Mouse (Mus musculus): ENCODE measurements at regions not wholly inside any gene's neighbourhood (a gene's known extent, or its start where the extent isn't known, plus 50 kb on each side); places are given as distances from the start of the nearest gene placed in this dataset.

DNA sequence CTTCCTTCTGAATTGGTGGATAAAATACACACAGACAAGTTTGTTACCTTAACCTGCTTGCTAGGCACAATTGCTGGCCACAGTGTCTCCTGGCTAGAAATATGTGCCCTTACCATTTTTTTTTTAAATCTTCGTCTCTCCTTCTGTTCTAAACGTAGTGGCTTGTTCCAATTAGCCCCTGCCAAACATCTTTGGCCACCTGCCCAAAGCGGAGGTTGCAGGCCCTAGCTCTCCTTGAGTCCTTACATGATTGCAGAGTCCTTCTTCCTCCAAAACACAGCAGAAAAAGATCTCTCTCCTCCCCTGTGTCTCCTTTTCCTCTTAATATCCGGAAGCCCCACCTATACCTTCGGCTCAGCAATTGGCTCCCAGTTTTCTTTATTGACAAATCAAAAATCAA, 986.8 kb downstream of the Robo2 start:
- Histone ChIP-seq H3K9ac (ENCODE audit: control insufficient read depth, low read depth, low read length, poor library complexity, severe bottlenecking) (no peak overlapping the region), H3K27ac (ENCODE audit: control insufficient read depth, low read depth, low read length) (no peak overlapping the region), H3K79me2 (ENCODE audit: control insufficient read depth, insufficient read depth, low read length, poor library complexity) (no peaks in the 10 kb centered on the region), H3K36me3 (ENCODE audit: control insufficient read depth in 1 of 2, insufficient read depth in 2 of 2, low read length in 2 of 2) (no peaks in the 10 kb centered on the region), H3K4me1 (ENCODE audit: control insufficient read depth in 1 of 2, insufficient read depth in 2 of 2, low read length in 2 of 2) (no peaks in the 10 kb centered on the region), H3K27me3 (ENCODE audit: control insufficient read depth in 1 of 2, insufficient read depth in 2 of 2, low read length in 2 of 2) (no peaks in the 10 kb centered on the region), H3K4me3 (ENCODE audit: control insufficient read depth in 1 of 2, insufficient read depth in 1 of 2, low read depth in 2 of 2, low read length in 2 of 2) (no peak overlapping the region), H3K9me3 (replicated peaks; ENCODE audit: insufficient read depth, low read length) (no peaks in the 10 kb centered on the region)
- TF ChIP-seq NELFE (IDR thresholded peaks at IDR 0.05; ENCODE audit: low read depth, low read length), result no peak
- no peak for DNase-seq (ENCODE audit: low read depth, low spot score)

- H3K9me3 ChIP-seq (replicated peaks; ENCODE audit: insufficient read depth, low read length), result no peaks in the 10 kb centered on the region
- H3K27me3 ChIP-seq (ENCODE audit: control insufficient read depth in 1 of 2, insufficient read depth in 2 of 2, low read length in 2 of 2), result no peaks in the 10 kb centered on the region
- no peaks in the 10 kb centered on the region for H3K36me3 ChIP-seq (ENCODE audit: control insufficient read depth in 1 of 2, insufficient read depth in 2 of 2, low read length in 2 of 2)
- H3K27ac ChIP-seq (ENCODE audit: control insufficient read depth, low read depth, low read length), result no peak overlapping the region
- TF ChIP-seq CTCF (IDR thresholded peaks at IDR 0.05 in 2 of 3, conservative IDR thresholded peaks at IDR 0.05 in 1 of 3; ENCODE audit: control insufficient read depth in 1 of 3, insufficient read depth in 1 of 3, low read depth in 2 of 3, low read length in 3 of 3, poor library complexity in 1 of 3, severe bottlenecking in 1 of 3) (no peak), SMC3 (IDR thresholded peaks at IDR 0.05; ENCODE audit: low read depth, low read length) (no peak), USF1 (IDR thresholded peaks at IDR 0.05; ENCODE audit: low read depth, low read length) (no peak), MXI1 (IDR thresholded peaks at IDR 0.05; ENCODE audit: low read depth, low read length) (no peak), MAFK (IDR thresholded peaks at IDR 0.05; ENCODE audit: borderline replicate concordance, low read depth, low read length) (no peak), HCFC1 (IDR thresholded peaks at IDR 0.05; ENCODE audit: low read depth, low read length) (no peak), NELFE (IDR thresholded peaks at IDR 0.05; ENCODE audit: low read depth, low read length) (no peak), ZNF384 (IDR thresholded peaks at IDR 0.05; ENCODE audit: low read depth, low read length) (no peak), JUND (IDR thresholded peaks at IDR 0.05; ENCODE audit: low read depth, low read length) (no peak), SIN3A (IDR thresholded peaks at IDR 0.05; ENCODE audit: low read length) (no peak)
- no peaks in the 10 kb centered on the region for H3K4me1 ChIP-seq (ENCODE audit: control insufficient read depth in 1 of 2, insufficient read depth in 2 of 2, low read length in 2 of 2)
- no peak for DNase-seq (ENCODE audit: low read depth, low spot score)
- H3K9ac ChIP-seq (ENCODE audit: control insufficient read depth, low read depth, low read length, poor library complexity, severe bottlenecking), result no peak overlapping the region
- no peaks in the 10 kb centered on the region for H3K79me2 ChIP-seq (ENCODE audit: control insufficient read depth, insufficient read depth, low read length, poor library complexity)
- H3K4me3 ChIP-seq (ENCODE audit: control insufficient read depth in 1 of 2, insufficient read depth in 1 of 2, low read depth in 2 of 2, low read length in 2 of 2), result no peak overlapping the region
These were observed 987.3 kb downstream of the Robo2 start for GRCm38 (mm10) chr16:73424311-73424710.

DNA sequence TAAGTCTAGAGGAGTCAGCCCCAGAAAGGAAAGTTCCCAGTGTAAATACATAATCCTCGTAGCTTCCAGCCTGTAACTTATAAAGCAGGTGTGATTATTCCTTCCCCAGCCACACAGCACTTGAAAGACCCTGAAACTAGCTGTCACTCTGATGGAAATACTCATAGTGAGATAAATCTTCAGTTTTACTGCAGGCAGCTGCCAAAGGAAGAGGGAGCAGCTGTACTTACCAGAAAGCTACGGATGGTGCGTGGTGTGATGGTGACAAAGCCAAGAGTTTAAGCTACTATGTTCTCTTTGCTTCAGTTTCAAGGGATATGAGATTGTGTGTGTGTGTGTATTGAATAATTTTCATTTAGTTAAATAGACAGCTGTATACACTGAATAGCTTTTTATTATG, 1007.1 kb downstream of the Robo2 start:
- no peak for DNase-seq (ENCODE audit: low read depth, low spot score)
- H3K4me3 ChIP-seq (ENCODE audit: control insufficient read depth in 1 of 2, insufficient read depth in 1 of 2, low read depth in 2 of 2, low read length in 2 of 2), result no peak overlapping the region
- no peak overlapping the region for H3K9ac ChIP-seq (ENCODE audit: control insufficient read depth, low read depth, low read length, poor library complexity, severe bottlenecking)
- no peaks in the 10 kb centered on the region for H3K79me2 ChIP-seq (ENCODE audit: control insufficient read depth, insufficient read depth, low read length, poor library complexity)
- no peaks in the 10 kb centered on the region for H3K4me1 ChIP-seq (ENCODE audit: control insufficient read depth in 1 of 2, insufficient read depth in 2 of 2, low read length in 2 of 2)
- H3K9me3 ChIP-seq (replicated peaks; ENCODE audit: insufficient read depth, low read length), result no peaks in the 10 kb centered on the region
- H3K27me3 ChIP-seq (ENCODE audit: control insufficient read depth in 1 of 2, insufficient read depth in 2 of 2, low read length in 2 of 2), result no peaks in the 10 kb centered on the region
- no peaks in the 10 kb centered on the region for H3K36me3 ChIP-seq (ENCODE audit: control insufficient read depth in 1 of 2, insufficient read depth in 2 of 2, low read length in 2 of 2)
- TF ChIP-seq ETS1 (IDR thresholded peaks at IDR 0.05; ENCODE audit: low read depth, low read length), result no peak
- no peak for TF ChIP-seq MXI1 (IDR thresholded peaks at IDR 0.05; ENCODE audit: low read depth, low read length)
- no peak for TF ChIP-seq POLR2A (IDR thresholded peaks at IDR 0.05; ENCODE audit: control insufficient read depth in 1 of 2, insufficient read depth in 1 of 2, low read depth in 1 of 2, low read length in 2 of 2, poor library complexity in 1 of 2)
- no peak for TF ChIP-seq SIN3A (IDR thresholded peaks at IDR 0.05; ENCODE audit: low read length)
- no peak for TF ChIP-seq SMC3 (IDR thresholded peaks at IDR 0.05; ENCODE audit: low read depth, low read length)
- no peak overlapping the region for H3K27ac ChIP-seq (ENCODE audit: control insufficient read depth, low read depth, low read length)

Data from MEL (cell line).